Mouse (Mus musculus): Measurements from ENCODE around the gene Abcc2.

Abcc2 gene

GRCm38 (mm10) chr19:43851996-43852630, 70.1 kb downstream of the Abcc2 start:
- DNase-seq (ENCODE audit: low read depth, low spot score), result peak; percentile 95

- DNase-seq (ENCODE audit: low read depth, low spot score), result peak; percentile 48
Measured at GRCm38 (mm10) chr19:43852837-43853545, 71.0 kb downstream of the Abcc2 start.

GRCm38 (mm10) chr19:43857347-43857746, 75.4 kb downstream of the Abcc2 start:
- no peak for DNase-seq (ENCODE audit: low read depth, low spot score)

GRCm38 (mm10) chr19:43870418-43870817, 88.4 kb downstream of the Abcc2 start:
- DNase-seq (ENCODE audit: low read depth, low spot score), result no peak

- no peak for DNase-seq (ENCODE audit: low read depth, low spot score)
Measured at GRCm38 (mm10) chr19:43874351-43874750, 92.4 kb downstream of the Abcc2 start.

- no peak for DNase-seq (ENCODE audit: low read depth, low spot score)
Measured at GRCm38 (mm10) chr19:43875996-43876395, 94.0 kb downstream of the Abcc2 start.

- DNase-seq (ENCODE audit: low read depth, low spot score), result no peak
Measured at GRCm38 (mm10) chr19:43877364-43877763, 95.4 kb downstream of the Abcc2 start.

- no peak for DNase-seq (ENCODE audit: low read depth, low spot score)
Measured at GRCm38 (mm10) chr19:43878111-43879092, 96.4 kb downstream of the Abcc2 start.

GRCm38 (mm10) chr19:43879401-43880212, 97.6 kb downstream of the Abcc2 start:
- no peak for DNase-seq (ENCODE audit: low read depth, low spot score)

GRCm38 (mm10) chr19:43880420-43880819, 98.4 kb downstream of the Abcc2 start:
- no peak for DNase-seq (ENCODE audit: low read depth, low spot score)

GRCm38 (mm10) chr19:43881615-43882014, 99.6 kb downstream of the Abcc2 start:
- no peak for DNase-seq (ENCODE audit: low read depth, low spot score)

- DNase-seq (ENCODE audit: low read depth, low spot score), result no peak
Measured at GRCm38 (mm10) chr19:43882895-43883573, 101.0 kb downstream of the Abcc2 start.

- DNase-seq (ENCODE audit: low read depth, low spot score), result peak; percentile 44
Measured at GRCm38 (mm10) chr19:43884668-43885498, 102.9 kb downstream of the Abcc2 start.

GRCm38 (mm10) chr19:43886371-43887099, 104.5 kb downstream of the Abcc2 start:
- DNase-seq (ENCODE audit: low read depth, low spot score), result no peak

GRCm38 (mm10) chr19:43887242-43887641, 105.2 kb downstream of the Abcc2 start:
- no peak for DNase-seq (ENCODE audit: low read depth, low spot score)

GRCm38 (mm10) chr19:43887725-43888124, 105.7 kb downstream of the Abcc2 start:
- DNase-seq (ENCODE audit: low read depth, low spot score), result no peak
